In the genomic region with DNA sequence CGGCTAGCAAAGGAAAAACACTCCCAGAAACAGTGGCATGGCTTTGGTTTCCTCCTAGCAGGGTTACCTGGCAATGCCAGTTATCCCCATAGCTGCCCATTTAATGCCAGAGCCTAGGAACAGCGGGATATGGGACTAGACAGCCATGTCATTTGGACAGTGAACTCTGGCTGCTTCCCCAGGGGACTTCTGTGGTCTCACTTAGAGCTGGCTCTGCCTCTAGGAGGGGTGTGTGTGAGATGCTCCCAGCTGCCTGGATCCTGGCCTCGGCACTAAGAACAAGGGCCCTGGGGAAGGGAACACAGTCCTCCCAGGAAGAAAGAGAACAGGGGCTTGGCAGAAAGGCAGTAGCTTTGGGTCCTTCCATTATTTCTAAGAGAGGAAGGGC, we compare ENCODE assay signal across 8 mouse cellular contexts.
DNase-seq lines count a peak whose midpoint lies in the region; ATAC-seq lines count a peak whose summit lies in the region.

No protein-coding gene starts in this region.

- peaks cover 11% of the 10 kb centered on the region for H3K27me3 ChIP-seq in heart, embryonic 11.5 days (ENCODE audit: control insufficient read depth, insufficient read depth, low read length)
- H3K27me3 ChIP-seq in forebrain, embryonic 12.5 days, result no peaks in the 10 kb centered on the region

- peaks cover 14% of the 10 kb centered on the region for H3K4me1 ChIP-seq in heart, embryonic 11.5 days (ENCODE audit: control insufficient read depth, insufficient read depth, low read length)
- H3K4me1 ChIP-seq in forebrain, embryonic 12.5 days, result peaks cover 67% of the 10 kb centered on the region

- ATAC-seq in heart, embryonic 11.5 days (replicated peaks; ENCODE audit: insufficient number of reproducible peaks, low FRiP score, low TSS enrichment), result no peak
- ATAC-seq in forebrain, embryonic 12.5 days (ENCODE audit: low FRiP score), result peak; percentile 49; the same call in 1 of the 2 replicates

- DNase-seq in heart, adult 9 months (ENCODE audit: low spot score in 2 of 2), result no peak
- peak; percentile 49 for DNase-seq in Muller cell, postnatal 12 days (ENCODE audit: inconsistent ontology term)
- peak; percentile 57 for DNase-seq in mesoderm, embryonic 11.5 days (ENCODE audit: low read depth, low spot score)
- DNase-seq in thymus, postnatal 4 days, result no peak
- no peak for DNase-seq in spleen, postnatal 4 days (ENCODE audit: low spot score in 2 of 2)
- DNase-seq in layer of hippocampus, adult 18-20 months (ENCODE audit: low spot score in 2 of 2), result no peak

- H3K27ac ChIP-seq in heart, embryonic 11.5 days (ENCODE audit: low read depth, low read length), result no peak overlapping the region
- H3K27ac ChIP-seq in forebrain, embryonic 12.5 days, result peak overlapping the region; percentile 94

- H3K4me2 ChIP-seq in heart, embryonic 11.5 days, result peak overlapping the region; percentile 66
- peak overlapping the region; percentile 62 for H3K4me2 ChIP-seq in forebrain, embryonic 12.5 days

- peak overlapping the region; percentile 47 for H3K4me3 ChIP-seq in heart, embryonic 11.5 days (ENCODE audit: low read depth, low read length)
- H3K4me3 ChIP-seq in forebrain, embryonic 12.5 days (replicated peaks), result peak overlapping the region; percentile 50

- no peaks in the 10 kb centered on the region for H3K9me3 ChIP-seq in heart, embryonic 11.5 days (replicated peaks; ENCODE audit: control insufficient read depth, low read length)
- no peaks in the 10 kb centered on the region for H3K9me3 ChIP-seq in forebrain, embryonic 12.5 days

- H3K9ac ChIP-seq in heart, embryonic 11.5 days (ENCODE audit: low read depth, low read length), result peak overlapping the region; percentile 66; the same call in 1 of the 2 replicates
- peak overlapping the region; percentile 61 for H3K9ac ChIP-seq in forebrain, embryonic 12.5 days

- no peaks in the 10 kb centered on the region for H3K36me3 ChIP-seq in heart, embryonic 11.5 days (ENCODE audit: control insufficient read depth, insufficient read depth, low read length)
- 0 out of 2 replicates have a peak, but pooled peaks cover 5% of the 10 kb centered on the region for H3K36me3 ChIP-seq in forebrain, embryonic 12.5 days (replicated peaks)

- WGBS in heart, embryonic 11.5 days (ENCODE audit: insufficient replicate concordance), result 34% methylated on average over 3 of the region's 3 CpGs
- 19% methylated on average over 3 of the region's 3 CpGs for WGBS in forebrain, embryonic 12.5 days

Comparison
In these comparisons a context has a peak if more than half of its experiments do, and no peak if none do; other contexts are left out.
1. DNase-seq: peak in Muller cell, postnatal 12 days (single experiment) and mesoderm, embryonic 11.5 days (single experiment); none in heart, adult 9 months (0 of 2), thymus, postnatal 4 days (single experiment), spleen, postnatal 4 days (0 of 2) and layer of hippocampus, adult 18-20 months (0 of 2).